ENCODE assay signal across 8 mouse cellular contexts in genomic region chr2:106193889-106194347, GRCm38 (mm10).
DNase-seq lines count a peak whose midpoint lies in the region; ATAC-seq and TF ChIP-seq lines count a peak whose summit lies in the region.

No protein-coding gene starts in this region.

- peak overlapping the region; percentile 57 for H3K4me2 ChIP-seq in heart, postnatal 0 days (ENCODE audit: low read depth, low read length)
- peak overlapping the region; percentile 56 for H3K4me2 ChIP-seq in hindbrain, postnatal 0 days (ENCODE audit: low read depth, low read length)
- peak overlapping the region; percentile 66 for H3K4me2 ChIP-seq in neural tube, embryonic 13.5 days

- no peaks in the 10 kb centered on the region for H3K9me3 ChIP-seq in heart, postnatal 0 days (replicated peaks; ENCODE audit: control insufficient read depth, low read length)
- H3K9me3 ChIP-seq in hindbrain, postnatal 0 days (ENCODE audit: low read length): no peaks in the 10 kb centered on the region
- no peaks in the 10 kb centered on the region for H3K9me3 ChIP-seq in neural tube, embryonic 13.5 days

- ATAC-seq in heart, postnatal 0 days (ENCODE audit: insufficient read depth, low read depth): no peak
- peak; percentile 25 for ATAC-seq in hindbrain, postnatal 0 days
- peak; percentile 52 for ATAC-seq in neural tube, embryonic 13.5 days (ENCODE audit: low read depth)

- no peak for TF ChIP-seq CTCF in heart, postnatal 0 days (IDR thresholded peaks at IDR 0.05; ENCODE audit: low read depth)
- TF ChIP-seq CTCF in hindbrain, postnatal 0 days (IDR thresholded peaks at IDR 0.05; ENCODE audit: low read depth): no peak

- H3K36me3 ChIP-seq in heart, postnatal 0 days (replicated peaks; ENCODE audit: control insufficient read depth, insufficient read depth, low read length): no peaks in the 10 kb centered on the region
- H3K36me3 ChIP-seq in hindbrain, postnatal 0 days (ENCODE audit: insufficient read depth, low read length): no peaks in the 10 kb centered on the region
- H3K36me3 ChIP-seq in neural tube, embryonic 13.5 days: no peaks in the 10 kb centered on the region

- no peak overlapping the region for H3K27ac ChIP-seq in heart, postnatal 0 days (ENCODE audit: low read depth)
- peak overlapping the region; percentile 57 for H3K27ac ChIP-seq in hindbrain, postnatal 0 days
- peak overlapping the region; percentile 67 for H3K27ac ChIP-seq in neural tube, embryonic 13.5 days (replicated peaks)

- no peak for DNase-seq in heart, postnatal 0 days (ENCODE audit: low spot score)
- DNase-seq in heart, postnatal 4 days: no peak
- peak; percentile 75 for DNase-seq in embryo, embryonic 10.5 days (ENCODE audit: low spot score)
- peak; percentile 42 for DNase-seq in hindbrain, postnatal 0 days (ENCODE audit: low spot score)
- no peak for DNase-seq in thymus, adult 18-20 months
- DNase-seq in layer of hippocampus, postnatal 36 days: no peak
- DNase-seq in urinary bladder, postnatal 14 days (ENCODE audit: low spot score): no peak

- peak overlapping the region; percentile 19; the same call in 1 of the 2 replicates for H3K4me3 ChIP-seq in heart, postnatal 0 days (ENCODE audit: low read depth, low read length)
- H3K4me3 ChIP-seq in hindbrain, postnatal 0 days (ENCODE audit: low read length): peak overlapping the region; percentile 29
- H3K4me3 ChIP-seq in neural tube, embryonic 13.5 days: peak overlapping the region; percentile 37

- H3K9ac ChIP-seq in heart, postnatal 0 days (replicated peaks; ENCODE audit: low read depth, low read length): no peak overlapping the region
- no peak overlapping the region; the same call in 1 of the 2 replicates for H3K9ac ChIP-seq in hindbrain, postnatal 0 days (replicated peaks; ENCODE audit: low read length)
- H3K9ac ChIP-seq in neural tube, embryonic 13.5 days: peak overlapping the region; percentile 69

- H3K27me3 ChIP-seq in heart, postnatal 0 days (ENCODE audit: control insufficient read depth, insufficient read depth, low read length): 0 out of 2 replicates have a peak, but pooled peaks cover 3% of the 10 kb centered on the region
- H3K27me3 ChIP-seq in hindbrain, postnatal 0 days (ENCODE audit: insufficient read depth, low read length): no peaks in the 10 kb centered on the region
- peaks cover 21% of the 10 kb centered on the region for H3K27me3 ChIP-seq in neural tube, embryonic 13.5 days

- 3% methylated on average over 9 of the region's 9 CpGs for WGBS in heart, postnatal 0 days
- WGBS in hindbrain, postnatal 0 days: 3% methylated on average over 9 of the region's 9 CpGs
- whole genome bisulfite sequencing in neural tube, embryonic 13.5 days: 2% methylated on average over 9 of the region's 9 CpGs

- H3K4me1 ChIP-seq in heart, postnatal 0 days (ENCODE audit: control insufficient read depth, insufficient read depth): peaks cover 3% of the 10 kb centered on the region; the same call in 1 of the 2 replicates
- H3K4me1 ChIP-seq in hindbrain, postnatal 0 days (ENCODE audit: insufficient read depth, low read length): no peaks in the 10 kb centered on the region
- H3K4me1 ChIP-seq in neural tube, embryonic 13.5 days (replicated peaks): peaks cover 30% of the 10 kb centered on the region

- TF ChIP-seq EP300 in heart, postnatal 0 days (IDR thresholded peaks at IDR 0.05; ENCODE audit: low read depth): no peak

Comparison
In these comparisons a context has a peak if more than half of its experiments do, and no peak if none do; other contexts are left out.
1. DNase-seq: peak in embryo, embryonic 10.5 days (single experiment) and hindbrain, postnatal 0 days (single experiment); none in heart, postnatal 0 days (single experiment), heart, postnatal 4 days (single experiment), thymus, adult 18-20 months (0 of 2), layer of hippocampus, postnatal 36 days (0 of 2) and urinary bladder, postnatal 14 days (single experiment).
2. Peak in every context shown above with its lines, with median percentiles within 50 percentile points of each other: H3K4me2 ChIP-seq and H3K4me3 ChIP-seq.